Mouse (Mus musculus) right cerebral cortex, postnatal 14 days (tissue): ENCODE measurements around the gene Plagl1.
A peak's percentile ranks its signal among the peaks of the same experiment; 100 is the strongest.
"Not testable (repeated sequence)": the region's sequence is repeated elsewhere in the genome, so short reads cannot be mapped to it uniquely, and the experiment has no call there.

Experiments used
- DNase-seq: peaks from one replicate; pipeline ENCODE4 v3.0.0; 2022

The Plagl1 gene

DNA sequence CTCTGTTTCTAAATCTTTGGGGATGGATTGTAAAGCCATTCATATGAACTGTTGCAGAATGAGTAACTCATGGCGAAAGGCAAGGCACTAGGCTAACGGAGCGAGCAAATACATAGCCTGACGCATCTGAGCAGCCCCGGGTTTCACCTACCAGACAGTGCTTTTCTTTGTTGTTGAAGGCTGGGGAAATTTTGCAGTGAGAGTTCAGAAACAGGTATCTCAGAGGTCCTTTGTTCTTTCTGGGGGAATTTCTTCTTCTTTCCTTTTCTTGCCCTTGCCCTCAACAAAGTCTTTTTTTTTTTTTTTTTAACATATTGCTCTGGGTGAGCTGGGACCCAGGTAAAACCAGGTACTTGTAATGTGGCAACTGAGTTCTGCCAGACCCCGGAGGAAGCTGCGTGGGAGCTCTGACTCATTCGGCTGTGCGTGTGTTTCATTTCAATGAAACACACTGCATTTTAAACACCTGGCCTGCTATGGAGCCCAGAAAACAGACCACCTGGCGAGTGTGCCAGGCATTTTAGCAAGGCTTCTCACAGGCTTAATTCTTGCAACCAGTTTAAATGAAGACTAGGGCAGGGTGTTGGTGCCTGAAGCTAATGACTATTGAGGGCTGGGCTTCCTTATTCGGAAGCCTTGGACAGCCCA is at the start of gene Plagl1:
TSS of gene Plagl1 (plus strand) at position 484 of the 648 bp plus-strand sequence.
- DNase-seq = no peak

DNA sequence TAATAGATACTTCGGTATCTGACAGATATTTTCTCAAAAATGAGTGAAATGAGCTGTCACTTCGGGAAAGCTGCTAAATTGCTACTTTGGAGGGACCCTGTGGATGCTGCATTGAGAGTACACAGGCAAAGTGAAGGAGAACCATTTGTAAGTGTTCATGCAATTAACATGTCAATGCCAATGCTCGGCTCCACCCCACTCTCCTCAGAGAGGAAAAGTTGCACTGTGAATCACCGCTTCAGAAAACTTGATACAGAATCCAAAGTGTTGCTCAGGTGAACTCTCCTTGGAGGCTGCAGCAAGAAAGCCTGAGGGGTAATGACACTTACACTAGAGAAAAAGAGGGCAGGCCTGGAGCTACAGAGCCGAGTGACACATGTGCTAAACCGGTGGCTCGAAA is 46.3 kb upstream of the Plagl1 start:
- no peak for DNase-seq

- peak; percentile 25 for DNase-seq
Measured at GRCm38 (mm10) chr10:13016573-13016972, 43.7 kb upstream of the Plagl1 start.

- peak; percentile 52 for DNase-seq
Measured at GRCm38 (mm10) chr10:13018510-13018909, 41.8 kb upstream of the Plagl1 start.

DNA sequence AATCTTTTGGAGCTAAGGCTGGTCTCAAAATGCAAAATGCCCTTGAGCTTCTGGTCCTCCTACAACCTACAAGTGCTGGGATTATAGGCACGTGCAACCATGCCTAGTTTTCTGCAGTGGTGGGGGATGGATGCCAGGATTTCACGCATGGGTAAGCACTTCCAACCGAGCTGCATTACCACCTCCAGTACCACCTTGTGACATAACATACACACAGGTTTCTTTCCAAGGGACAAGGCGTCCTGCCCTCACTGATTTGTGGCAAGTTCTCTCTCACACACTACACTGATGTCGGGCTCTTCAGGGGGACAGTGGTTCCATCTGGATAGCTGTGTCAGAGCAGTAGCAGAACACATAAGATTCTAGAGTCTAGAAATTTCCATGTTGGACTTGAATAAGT is 41.3 kb upstream of the Plagl1 start:
- no peak for DNase-seq

- no peak for DNase-seq
Measured at GRCm38 (mm10) chr10:13022103-13022502, 38.2 kb upstream of the Plagl1 start.

GRCm38 (mm10) chr10:13023985-13024384 is 36.3 kb upstream of the Plagl1 start:
- not testable (repeated sequence) for DNase-seq

DNA sequence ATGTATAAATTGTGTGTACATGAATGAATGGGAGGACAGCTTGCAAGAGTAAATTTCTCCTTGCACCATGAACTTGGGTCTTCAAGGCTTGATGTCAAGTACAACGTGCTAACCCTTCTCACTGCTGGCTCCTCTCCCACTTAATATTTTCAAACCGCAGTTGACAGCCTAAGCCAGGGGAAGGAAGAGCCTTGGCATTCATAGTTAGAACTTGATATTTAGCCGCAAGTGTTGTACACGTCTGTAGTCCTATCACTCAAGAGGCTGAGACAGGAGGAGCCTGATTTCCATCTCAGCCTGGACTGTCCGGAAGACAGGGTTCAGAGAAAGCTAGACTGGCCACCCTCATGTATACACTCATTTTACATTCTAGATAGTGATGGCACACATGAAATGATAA is 32.6 kb upstream of the Plagl1 start:
- no peak for DNase-seq

- DNase-seq = no peak
Measured at GRCm38 (mm10) chr10:13028215-13028614, 32.1 kb upstream of the Plagl1 start.

- no peak for DNase-seq
Measured at GRCm38 (mm10) chr10:13029416-13029815, 30.9 kb upstream of the Plagl1 start.

GRCm38 (mm10) chr10:13035270-13035669 is 25.0 kb upstream of the Plagl1 start:
- no peak for DNase-seq

DNA sequence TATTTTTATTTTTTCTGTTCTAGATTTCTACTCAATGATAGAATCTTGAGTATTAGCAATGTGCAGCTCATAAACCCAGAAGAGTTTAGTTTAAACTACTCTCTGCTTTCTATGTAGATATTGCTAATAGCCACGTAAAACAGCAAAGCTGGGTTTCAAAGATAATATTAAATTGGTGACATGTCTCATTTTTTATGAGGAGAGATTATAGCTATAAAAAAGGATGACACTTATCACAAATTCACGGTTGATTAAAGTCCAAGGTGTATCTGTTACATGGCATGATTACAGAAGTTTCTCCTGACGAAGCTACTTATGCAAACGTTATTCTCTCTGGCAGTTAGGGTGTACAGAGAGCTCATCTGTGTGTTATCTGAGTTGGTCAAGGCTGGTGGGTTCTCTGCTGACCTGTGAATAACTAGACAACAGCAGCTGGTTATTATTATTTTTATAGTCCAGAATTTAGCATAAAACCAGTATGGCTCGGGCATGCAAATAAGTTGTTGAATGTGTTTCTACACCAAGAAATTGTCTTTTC is 20.6 kb upstream of the Plagl1 start:
- no peak for DNase-seq

GRCm38 (mm10) chr10:13044659-13045058 is 15.6 kb upstream of the Plagl1 start:
- DNase-seq = peak; percentile 8

DNA sequence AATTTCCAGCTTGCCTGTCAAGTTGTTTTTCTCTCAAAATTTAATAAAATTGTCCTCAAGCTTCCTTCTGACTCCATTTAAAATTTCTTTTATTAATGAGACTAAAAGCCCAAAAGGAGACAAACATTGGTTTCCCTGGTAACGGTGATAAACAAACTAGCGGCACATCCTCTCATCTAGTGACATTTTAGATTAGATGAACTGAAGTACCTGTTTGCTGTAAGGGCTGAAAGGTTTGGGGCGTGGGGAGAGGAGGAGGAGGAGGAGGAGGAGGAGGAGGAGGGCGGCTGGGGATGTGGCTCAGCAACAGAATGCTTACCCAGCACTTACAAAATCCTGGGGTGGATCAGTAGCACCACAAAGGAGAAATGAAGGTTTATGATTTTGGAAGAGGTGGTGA is 12.5 kb upstream of the Plagl1 start:
- no peak for DNase-seq

GRCm38 (mm10) chr10:13056863-13057381 is 3.4 kb upstream of the Plagl1 start:
- no peak for DNase-seq

DNA sequence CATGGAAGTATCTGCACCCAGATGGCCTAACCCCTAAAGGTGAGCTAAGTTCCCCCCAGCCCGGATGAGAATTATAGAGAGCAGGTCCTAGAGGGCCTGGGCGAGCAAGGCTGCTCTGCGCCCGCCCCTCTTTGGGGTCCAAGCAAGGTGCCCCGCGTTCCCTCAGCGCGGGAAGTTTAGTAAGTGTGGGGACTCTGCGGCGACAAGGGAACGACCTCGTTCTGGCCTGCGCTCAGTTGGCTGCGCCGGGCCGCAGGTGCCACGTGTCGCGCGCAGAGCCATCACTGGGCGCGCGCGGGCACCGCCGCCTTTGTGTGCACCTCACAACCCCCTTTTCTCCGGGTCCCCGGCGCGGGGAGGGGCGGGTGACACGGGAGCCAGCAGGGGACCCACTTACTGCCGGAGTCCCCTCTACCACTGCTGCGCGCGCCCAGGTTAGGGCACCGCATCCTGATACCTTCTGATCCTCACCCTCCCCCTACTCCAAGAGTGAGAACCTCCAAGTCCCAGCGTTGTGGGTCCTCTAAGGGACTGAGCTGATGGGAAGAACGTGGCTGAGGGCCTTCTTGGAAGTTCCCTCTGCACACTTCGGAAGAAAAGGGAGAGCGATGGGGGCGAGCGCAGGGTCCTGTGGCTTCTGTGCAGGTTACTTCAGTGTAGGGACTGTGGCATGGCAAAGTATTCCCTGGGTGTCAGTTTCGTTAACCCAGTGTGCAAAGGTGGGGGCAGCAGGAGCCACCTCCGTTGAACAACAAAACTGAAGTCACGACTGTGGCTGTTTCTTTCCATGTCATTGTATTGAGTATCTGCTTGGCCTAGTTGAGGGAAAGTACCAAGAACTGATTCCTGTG is 742 bp downstream of the Plagl1 start:
- peak; percentile 10 for DNase-seq

DNA sequence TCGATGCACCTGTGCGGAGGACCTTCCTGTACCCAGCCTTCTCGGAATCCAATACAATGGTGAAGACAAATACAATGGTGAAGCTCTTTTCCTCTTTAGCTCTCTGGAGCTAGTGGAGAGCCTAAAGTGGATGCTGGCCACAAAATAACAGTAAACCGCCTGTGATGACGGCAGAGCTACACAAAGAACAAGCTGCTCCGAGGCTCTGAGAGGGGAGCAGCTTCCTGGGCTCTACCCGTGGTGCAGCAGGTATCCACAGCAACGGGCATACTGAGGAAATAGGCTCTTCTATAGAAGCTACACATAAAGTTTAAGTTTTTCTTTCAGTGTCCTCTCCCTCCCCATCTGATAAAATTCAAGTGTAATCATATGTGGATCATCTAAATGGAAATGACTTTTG is 2.1 kb downstream of the Plagl1 start:
- DNase-seq = no peak

- DNase-seq = no peak
Measured at GRCm38 (mm10) chr10:13063457-13063856, 3.2 kb downstream of the Plagl1 start.

DNA sequence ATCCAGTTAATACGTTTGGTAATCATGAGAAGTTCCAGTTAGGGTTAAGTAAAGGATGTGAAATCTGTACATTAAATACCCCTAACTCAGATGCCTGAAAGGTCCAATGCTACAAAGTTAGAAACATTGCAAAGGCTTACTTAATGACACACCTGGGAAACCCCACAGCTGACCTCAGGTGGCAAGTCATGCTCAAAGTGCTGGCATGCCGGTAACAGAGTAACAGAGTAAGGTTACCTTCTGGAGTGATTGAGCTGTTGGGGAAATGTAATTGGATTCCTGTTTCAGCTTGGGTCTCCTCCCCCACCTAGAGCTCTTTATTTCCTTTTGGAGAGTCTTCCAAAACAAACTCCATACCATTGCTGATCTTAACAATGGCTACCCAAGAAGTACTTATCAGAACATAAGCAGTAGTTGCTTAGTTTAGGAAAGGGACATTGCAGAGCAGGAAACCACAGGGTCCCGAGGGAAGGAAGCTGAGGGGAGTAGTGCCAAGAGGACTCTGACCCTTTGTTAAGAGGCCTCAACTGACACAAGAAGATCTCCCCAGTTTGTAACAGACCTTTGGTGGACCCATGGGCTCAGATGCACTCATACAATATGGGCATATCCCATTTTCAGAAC is 4.9 kb downstream of the Plagl1 start:
- no peak for DNase-seq

- no peak for DNase-seq
Measured at GRCm38 (mm10) chr10:13071031-13071430, 10.7 kb downstream of the Plagl1 start.

DNA sequence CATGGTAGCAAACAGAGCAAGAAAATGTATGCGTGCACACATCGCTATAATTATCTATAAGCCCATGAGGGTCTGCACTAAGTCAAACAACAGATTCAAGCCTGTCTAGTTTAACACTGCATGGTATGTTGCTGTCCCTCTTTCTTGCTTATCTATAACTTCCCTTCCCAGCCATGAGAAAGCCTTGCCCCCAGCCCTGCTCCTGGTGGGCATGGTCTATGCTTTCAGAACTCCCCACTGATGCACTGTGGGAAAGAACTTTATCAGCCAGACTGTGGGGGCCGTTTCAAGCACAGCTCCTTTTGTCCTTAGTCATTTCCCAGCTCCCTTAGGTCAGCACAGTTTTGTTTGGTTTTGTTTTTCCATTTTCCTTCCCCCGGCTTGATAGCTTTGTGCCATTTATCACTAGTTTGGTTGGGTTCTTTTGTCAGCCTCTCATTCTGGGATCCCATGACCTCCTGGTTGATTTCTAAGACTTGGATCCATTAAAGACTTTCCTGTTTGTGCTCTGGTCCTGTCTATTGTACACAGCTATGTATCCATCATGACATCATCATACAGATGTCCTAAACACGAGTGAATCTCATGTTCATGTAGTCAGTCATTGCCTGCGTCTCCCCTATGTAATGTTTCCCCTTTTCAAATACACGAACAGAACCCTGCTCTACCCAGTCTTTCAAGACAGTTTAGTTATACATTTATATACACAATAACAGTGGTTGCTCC is 16.7 kb downstream of the Plagl1 start:
- no peak for DNase-seq

GRCm38 (mm10) chr10:13082459-13082858 is 22.2 kb downstream of the Plagl1 start:
- DNase-seq = no peak
